Mouse (Mus musculus) kidney, adult 2 months (tissue): ENCODE data around the gene Tifa.

Source experiments
- CTCF ChIP-seq: fragments of 200-500 bp; conservative IDR thresholded peaks from 2 replicates; pipeline ENCODE4 v1.5.1; 2011; ENCODE audit warnings: low read depth, mild to moderate bottlenecking, control low read depth, low read length, moderate library complexity, mixed read lengths; ENCODE audit not compliant: insufficient read depth, insufficient read length
- POLR2A ChIP-seq: fragments of 200-500 bp; IDR thresholded peaks from one replicate; pipeline ENCODE4 v1.6.1; 2011; ENCODE audit warnings: low read depth, low read length, control low read depth

DNA sequence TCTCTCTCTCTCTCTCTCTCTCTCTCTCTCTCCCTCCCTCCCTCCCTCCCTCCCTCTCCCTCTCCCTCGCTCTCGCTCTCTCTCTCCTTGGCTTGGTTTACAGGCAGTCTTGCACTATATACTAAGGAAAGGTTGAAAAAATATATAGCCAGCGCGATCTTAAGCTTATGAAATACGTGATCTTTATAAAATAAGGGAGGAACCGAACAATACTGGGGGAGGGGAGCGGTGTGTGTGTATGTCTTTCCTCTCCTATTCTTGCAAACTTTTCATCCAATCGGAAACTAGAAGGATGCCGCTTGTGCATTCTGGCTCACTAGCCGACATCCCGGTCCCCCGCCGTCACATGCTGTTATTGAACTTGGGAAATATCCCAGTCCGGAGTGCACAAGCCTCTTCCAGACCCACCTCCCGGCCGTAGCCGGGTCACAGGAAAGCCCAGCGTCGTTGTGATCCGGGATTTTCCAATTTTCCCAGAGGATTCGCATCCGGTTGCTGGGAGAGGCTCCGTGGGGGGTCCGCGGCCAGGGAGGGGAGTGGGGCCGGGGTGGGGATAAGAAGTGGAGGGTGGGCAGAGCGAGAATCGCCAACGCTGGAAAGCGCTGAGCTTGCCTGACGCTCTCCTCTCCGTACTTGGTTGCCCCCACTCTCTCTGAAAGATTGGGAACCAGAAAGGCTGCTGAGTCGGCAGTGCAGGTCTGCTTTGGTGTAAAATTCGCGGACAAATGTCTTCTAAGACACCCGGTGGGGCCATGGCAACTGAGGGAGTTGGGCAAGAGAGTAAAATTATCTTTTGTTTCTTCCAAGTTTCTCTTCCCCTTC, 840 bp downstream of the Tifa start:
- no peak for TF ChIP-seq CTCF
- no peak for TF ChIP-seq POLR2A
